Mouse (Mus musculus): Measurements from ENCODE around the gene Sorcs2.

Sorcs2 gene

GRCm38 (mm10) chr5:35974265-35974664, 423.7 kb downstream of the Sorcs2 start:
- DNase-seq = no peak

GRCm38 (mm10) chr5:35973800-35974199, 424.1 kb downstream of the Sorcs2 start:
- peak; percentile 76 for DNase-seq

- no peak for DNase-seq
Measured at GRCm38 (mm10) chr5:35972739-35973138, 425.2 kb downstream of the Sorcs2 start.

- DNase-seq = peak; percentile 80
Measured at GRCm38 (mm10) chr5:35971841-35972578, 425.9 kb downstream of the Sorcs2 start.

- peak; percentile 74 for DNase-seq
Measured at GRCm38 (mm10) chr5:35970380-35971105, 427.4 kb downstream of the Sorcs2 start.

GRCm38 (mm10) chr5:35969857-35970256, 428.1 kb downstream of the Sorcs2 start:
- DNase-seq = no peak

All from thymus, postnatal 14 days (tissue).